In the genomic region with DNA sequence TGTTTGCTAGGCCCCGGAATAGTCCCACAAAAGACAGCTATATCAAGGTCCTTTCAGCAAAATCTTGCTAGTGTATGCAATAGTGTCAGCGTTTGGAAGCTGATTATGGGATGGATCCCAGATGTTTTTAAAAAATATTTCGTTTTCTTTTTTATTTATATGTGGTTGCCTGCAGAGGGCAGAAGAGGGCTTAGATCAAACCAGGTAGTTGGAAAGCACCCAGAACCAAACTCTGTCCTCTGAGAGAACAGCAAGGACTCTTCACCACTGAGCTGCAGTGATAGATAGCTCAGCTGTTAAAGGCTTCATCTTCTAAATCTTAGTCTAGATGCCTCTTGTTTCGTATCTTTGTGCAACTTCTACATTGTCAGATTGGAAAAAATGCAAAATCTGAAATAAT, we compare ENCODE assay signal across 10 mouse cellular contexts. TPM values are rescaled to one million over a fixed set of nuclear protein-coding genes. Genes with fewer than 3 reads are reported as not detected.
DNase-seq lines count a peak whose midpoint lies in the region; ATAC-seq and TF ChIP-seq lines count a peak whose summit lies in the region.
"Had no signal": no experiment of that assay in that cellular context is flagged by ENCODE, and none has a peak within 500 bp of the region (broad histone marks: within the 10 kb centered on the region; RNA-seq: fewer than 3 reads in every experiment).

No protein-coding gene starts in this region.

- no peak overlapping the region for H3K4me3 ChIP-seq in liver, postnatal 0 days (ENCODE audit: low read depth, low read length)
- H3K4me3 ChIP-seq in liver, embryonic 11.5 days (ENCODE audit: low read depth, low read length), result no peak overlapping the region
- H3K4me3 ChIP-seq: forebrain, embryonic 12.5 days had no signal

- ATAC-seq in liver, postnatal 0 days, result no peak
- ATAC-seq in liver, embryonic 11.5 days (replicated peaks; ENCODE audit: low FRiP score), result no peak

- no peak for TF ChIP-seq EP300 in liver, postnatal 0 days (IDR thresholded peaks at IDR 0.05; ENCODE audit: low read depth)

- H3K9ac ChIP-seq in liver, postnatal 0 days (replicated peaks), result no peak overlapping the region
- H3K9ac ChIP-seq in liver, embryonic 11.5 days (ENCODE audit: low read depth, low read length), result no peak overlapping the region
- H3K9ac ChIP-seq: forebrain, embryonic 12.5 days had no signal

- no peaks in the 10 kb centered on the region for H3K9me3 ChIP-seq in liver, postnatal 0 days (ENCODE audit: low read length)
- no peaks in the 10 kb centered on the region for H3K9me3 ChIP-seq in liver, embryonic 11.5 days (ENCODE audit: control insufficient read depth, low read length)
- H3K9me3 ChIP-seq: forebrain, embryonic 12.5 days; G1E had no signal

- H3K4me1 ChIP-seq in liver, postnatal 0 days (ENCODE audit: insufficient read depth), result no peaks in the 10 kb centered on the region
- H3K4me1 ChIP-seq in liver, embryonic 11.5 days (replicated peaks; ENCODE audit: control insufficient read depth, insufficient read depth, low read length), result no peaks in the 10 kb centered on the region
- H3K4me1 ChIP-seq: forebrain, embryonic 12.5 days had no signal

- DNase-seq in embryo, embryonic 10 days (ENCODE audit: low spot score), result peak; percentile 22
- DNase-seq in embryo, embryonic 9.5 days (ENCODE audit: extremely low spot score), result no peak
- DNase-seq in liver, postnatal 0 days, result no peak
- no peak for DNase-seq in liver, embryonic 11.5 days (ENCODE audit: low spot score)
- peak; percentile 32 for DNase-seq in embryo, embryonic 10.5 days (ENCODE audit: low spot score)
- peak; percentile 16 for DNase-seq in retina, embryonic 14.5 days (ENCODE audit: low spot score)
- DNase-seq in left cerebral cortex, adult 8-10 months (ENCODE audit: low spot score in 2 of 2), result no peak
- DNase-seq in urinary bladder, postnatal 36 days (ENCODE audit: low spot score in 2 of 2), result no peak

- no peak overlapping the region for H3K4me2 ChIP-seq in liver, postnatal 0 days (ENCODE audit: low read depth, low read length)
- H3K4me2 ChIP-seq in liver, embryonic 11.5 days, result no peak overlapping the region
- H3K4me2 ChIP-seq: forebrain, embryonic 12.5 days had no signal

- no peak overlapping the region for H3K27ac ChIP-seq in liver, postnatal 0 days (ENCODE audit: low read depth)
- no peak overlapping the region for H3K27ac ChIP-seq in liver, embryonic 11.5 days (ENCODE audit: low read depth, low read length)
- H3K27ac ChIP-seq: forebrain, embryonic 12.5 days had no signal

- no peaks in the 10 kb centered on the region for H3K27me3 ChIP-seq in liver, postnatal 0 days (ENCODE audit: insufficient read depth, low read length)
- H3K27me3 ChIP-seq in liver, embryonic 11.5 days (replicated peaks; ENCODE audit: control insufficient read depth, insufficient read depth, low read length), result no peaks in the 10 kb centered on the region
- H3K27me3 ChIP-seq: forebrain, embryonic 12.5 days had no signal

- peak; percentile 48; the same call in 1 of the 2 replicates for TF ChIP-seq CTCF in liver, postnatal 0 days (IDR thresholded peaks at IDR 0.05; ENCODE audit: low read depth)

- WGBS in liver, postnatal 0 days (ENCODE audit: insufficient replicate concordance), result 35% methylated on average over 4 of the region's 4 CpGs
- 41% methylated on average over 4 of the region's 4 CpGs for WGBS in liver, embryonic 11.5 days

- no peaks in the 10 kb centered on the region for H3K36me3 ChIP-seq in liver, postnatal 0 days (replicated peaks; ENCODE audit: insufficient read depth, low read length)
- no peaks in the 10 kb centered on the region for H3K36me3 ChIP-seq in liver, embryonic 11.5 days (ENCODE audit: control insufficient read depth, insufficient read depth, low read length)
- H3K36me3 ChIP-seq: forebrain, embryonic 12.5 days; G1E had no signal

RNA-seq across cellular contexts. Expression of gene Stradb, which starts 35.9 kb away (rescaled TPM):
- polyA plus RNA-seq in liver, postnatal 0 days (2015; fragmentation: Nextera tagmentation; extraction: Ambion mirVana), result 29.1 and 30.5 TPM in 2 replicates
- 28.0 and 35.7 TPM in 2 replicates for polyA plus RNA-seq in liver, embryonic 11.5 days (2014; fragmentation: Nextera tagmentation; extraction: Ambion mirVana)
- 10 to 100 TPM; 38.5 to 52.3 (median 47.0) TPM for total RNA-seq in left cerebral cortex, adult 8-10 months (2022)

RNA-seq across cellular contexts. Expression of gene Trak2, which starts 36.0 kb away (rescaled TPM):
- polyA plus RNA-seq in liver, postnatal 0 days (2015; fragmentation: Nextera tagmentation; extraction: Ambion mirVana), result 17.7 and 22.8 TPM in 2 replicates
- 24.0 and 26.1 TPM in 2 replicates for polyA plus RNA-seq in liver, embryonic 11.5 days (2014; fragmentation: Nextera tagmentation; extraction: Ambion mirVana)
- 100 to 1,000 TPM; 114 to 140 (median 123) TPM for total RNA-seq in left cerebral cortex, adult 8-10 months (2022)

Comparison
In these comparisons a context has a peak if more than half of its experiments do, and no peak if none do; other contexts are left out.
1. DNase-seq: peak in embryo, embryonic 10 days (single experiment), embryo, embryonic 10.5 days (single experiment) and retina, embryonic 14.5 days (single experiment); none in embryo, embryonic 9.5 days (single experiment), liver, postnatal 0 days (single experiment), liver, embryonic 11.5 days (single experiment), left cerebral cortex, adult 8-10 months (0 of 2) and urinary bladder, postnatal 36 days (0 of 2).